Mouse (Mus musculus) testis, adult 2 months (tissue): ENCODE results near the gene Ccdc152.

Experiments
- CTCF ChIP-seq: fragments of 200-500 bp; IDR thresholded peaks from 2 replicates; pipeline ENCODE4 v1.5.1; 2012; ENCODE audit warnings: low read depth, mild to moderate bottlenecking, inconsistent platforms, low read length, moderate library complexity; ENCODE audit not compliant: control insufficient read depth, insufficient read depth, insufficient replicate concordance
- POLR2A ChIP-seq: fragments of 200-500 bp; IDR thresholded peaks from 2 replicates; pipeline ENCODE4 v1.6.1; 2012; ENCODE audit warnings: low read depth, mild to moderate bottlenecking, inconsistent platforms, low read length, moderate library complexity; ENCODE audit not compliant: control insufficient read depth

DNA sequence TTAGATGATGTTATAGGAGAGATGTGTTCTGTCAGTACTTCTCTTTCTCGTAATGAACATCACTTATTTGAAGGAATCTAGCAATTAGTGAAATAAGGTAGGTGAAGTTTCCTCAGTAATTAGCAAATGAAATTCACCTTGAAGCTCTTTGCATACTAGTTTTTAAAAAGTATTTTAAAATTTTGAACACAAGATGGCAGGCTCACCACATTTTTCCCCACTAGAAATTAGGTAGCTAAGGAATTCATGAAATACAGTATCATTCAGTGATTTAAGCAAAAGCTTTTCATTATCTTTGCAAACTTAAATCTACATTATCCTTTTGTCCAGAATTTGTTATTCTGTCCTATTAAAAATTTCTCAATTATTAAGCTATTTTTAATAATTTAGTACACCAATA, 7.3 kb downstream of the Ccdc152 start:
- TF ChIP-seq POLR2A: no peak
- TF ChIP-seq CTCF: no peak
